Mouse (Mus musculus): ENCODE measurements around the gene Adam33. TPM values are rescaled to one million over a fixed set of nuclear protein-coding genes. Genes with fewer than 3 reads are reported as not detected.

The Adam33 gene
- polyA plus RNA-seq, 1 experiment from 2014 or later: 6.5 TPM

DNA sequence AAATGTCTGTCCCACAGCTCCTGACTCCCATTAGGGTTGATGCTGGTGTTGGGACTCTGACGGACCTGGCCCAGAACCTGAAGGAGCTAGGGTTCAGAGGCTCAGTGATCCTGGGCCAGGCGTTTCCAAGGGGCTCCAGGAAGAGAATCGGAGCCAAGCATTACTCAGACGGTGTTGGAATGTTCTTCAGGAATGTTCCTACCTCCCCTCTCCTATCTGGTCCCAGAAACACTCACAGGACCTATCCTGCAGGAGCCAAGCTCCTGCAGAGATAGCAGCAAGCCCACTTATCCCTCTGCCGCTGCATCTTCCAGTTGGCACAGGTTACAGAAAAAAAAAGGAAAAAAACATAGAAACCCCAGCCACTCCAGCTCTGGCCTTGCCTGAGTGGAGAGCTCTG, 2.0 kb downstream of the Adam33 start:
- H3K9me3 ChIP-seq (ENCODE audit: control insufficient read depth, low read length): no peaks in the 10 kb centered on the region
- no peak overlapping the region for H3K4me2 ChIP-seq (ENCODE audit: low read depth, low read length)
- 36% methylated on average over 5 of the region's 5 CpGs for WGBS
- no peak for ATAC-seq (ENCODE audit: low read depth)
- H3K27me3 ChIP-seq (ENCODE audit: control insufficient read depth, insufficient read depth, low read depth, low read length): peaks cover 19% of the 10 kb centered on the region
- H3K4me1 ChIP-seq (replicated peaks; ENCODE audit: control insufficient read depth, insufficient read depth, low read length): peaks cover 14% of the 10 kb centered on the region
- no peak overlapping the region for H3K9ac ChIP-seq (ENCODE audit: low read length)
- no peak overlapping the region for H3K4me3 ChIP-seq (ENCODE audit: low read length)
- H3K36me3 ChIP-seq (ENCODE audit: control insufficient read depth, insufficient read depth, low read length): no peaks in the 10 kb centered on the region
- H3K27ac ChIP-seq (ENCODE audit: low read length): no peak overlapping the region

GRCm38 (mm10) chr2:131060784-131061183, 2.8 kb downstream of the Adam33 start:
- Histone ChIP-seq H3K4me1 (replicated peaks; ENCODE audit: control insufficient read depth, insufficient read depth, low read length) (peaks cover 17% of the 10 kb centered on the region), H3K27me3 (ENCODE audit: control insufficient read depth, insufficient read depth, low read depth, low read length) (peaks cover 22% of the 10 kb centered on the region), H3K9me3 (ENCODE audit: control insufficient read depth, low read length) (no peaks in the 10 kb centered on the region), H3K4me2 (ENCODE audit: low read depth, low read length) (no peak overlapping the region), H3K27ac (ENCODE audit: low read length) (no peak overlapping the region), H3K4me3 (ENCODE audit: low read length) (no peak overlapping the region), H3K36me3 (ENCODE audit: control insufficient read depth, insufficient read depth, low read length) (no peaks in the 10 kb centered on the region), H3K9ac (ENCODE audit: low read length) (no peak overlapping the region)
- ATAC-seq (ENCODE audit: low read depth): no peak
- 66% methylated on average over 6 of the region's 6 CpGs for WGBS

DNA sequence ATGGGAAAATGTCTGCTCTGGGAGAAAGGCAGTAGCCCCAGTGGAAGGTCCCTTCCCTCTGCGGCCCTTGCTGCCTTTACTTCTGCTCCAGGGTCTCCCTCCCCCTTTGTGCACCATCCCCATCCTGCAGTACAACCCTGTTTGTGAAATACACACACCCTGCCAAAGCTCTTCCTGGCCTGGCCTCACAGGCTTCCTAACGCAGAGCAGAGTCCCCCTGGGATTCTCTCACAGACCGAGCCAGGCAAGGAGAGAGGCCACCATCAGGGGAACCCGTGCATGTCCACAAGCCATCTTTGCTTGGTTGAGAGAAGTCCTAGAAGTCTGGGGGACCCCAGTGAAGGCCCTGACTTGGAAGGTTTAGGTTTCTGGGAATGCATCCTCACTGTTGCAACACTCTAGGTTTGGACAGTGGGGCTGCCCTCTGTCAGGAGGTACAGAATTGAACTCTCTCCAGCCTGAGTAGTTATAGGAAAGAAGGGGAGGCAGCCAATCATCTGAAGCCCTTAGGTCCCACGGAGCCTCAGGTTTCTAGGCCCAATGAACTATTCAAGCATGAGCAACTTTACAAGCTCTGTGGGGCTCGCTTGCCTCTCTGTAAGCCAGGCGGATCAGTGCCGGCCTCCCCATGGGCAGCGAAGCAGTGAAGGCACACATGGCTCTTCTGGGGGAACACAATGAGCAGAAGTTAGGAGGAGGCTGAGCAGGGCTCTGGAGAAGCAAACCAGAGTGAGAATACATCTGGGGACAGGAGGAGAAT, 3.7 kb downstream of the Adam33 start:
- Histone ChIP-seq H3K4me1 (replicated peaks; ENCODE audit: control insufficient read depth, insufficient read depth, low read length) (peaks cover 18% of the 10 kb centered on the region), H3K27ac (ENCODE audit: low read length) (no peak overlapping the region), H3K36me3 (ENCODE audit: control insufficient read depth, insufficient read depth, low read length) (no peaks in the 10 kb centered on the region), H3K4me2 (ENCODE audit: low read depth, low read length) (no peak overlapping the region), H3K27me3 (ENCODE audit: control insufficient read depth, insufficient read depth, low read depth, low read length) (peaks cover 29% of the 10 kb centered on the region), H3K4me3 (ENCODE audit: low read length) (no peak overlapping the region), H3K9me3 (ENCODE audit: control insufficient read depth, low read length) (no peaks in the 10 kb centered on the region), H3K9ac (ENCODE audit: low read length) (no peak overlapping the region)
- no peak for ATAC-seq (ENCODE audit: low read depth)
- 71% methylated on average over 9 of the region's 9 CpGs for WGBS

- Histone ChIP-seq H3K9ac (ENCODE audit: low read length) (no peak overlapping the region), H3K4me2 (ENCODE audit: low read depth, low read length) (no peak overlapping the region), H3K27me3 (ENCODE audit: control insufficient read depth, insufficient read depth, low read depth, low read length) (peaks cover 29% of the 10 kb centered on the region), H3K27ac (ENCODE audit: low read length) (no peak overlapping the region), H3K36me3 (ENCODE audit: control insufficient read depth, insufficient read depth, low read length) (no peaks in the 10 kb centered on the region), H3K9me3 (ENCODE audit: control insufficient read depth, low read length) (no peaks in the 10 kb centered on the region), H3K4me1 (replicated peaks; ENCODE audit: control insufficient read depth, insufficient read depth, low read length) (peaks cover 19% of the 10 kb centered on the region), H3K4me3 (ENCODE audit: low read length) (no peak overlapping the region)
- 12% methylated on average over 1 of the region's 1 CpGs for WGBS
- ATAC-seq (ENCODE audit: low read depth): peak; percentile 41; the same call in 1 of the 2 replicates
These were observed 4.2 kb downstream of the Adam33 start for GRCm38 (mm10) chr2:131059377-131059776.

DNA sequence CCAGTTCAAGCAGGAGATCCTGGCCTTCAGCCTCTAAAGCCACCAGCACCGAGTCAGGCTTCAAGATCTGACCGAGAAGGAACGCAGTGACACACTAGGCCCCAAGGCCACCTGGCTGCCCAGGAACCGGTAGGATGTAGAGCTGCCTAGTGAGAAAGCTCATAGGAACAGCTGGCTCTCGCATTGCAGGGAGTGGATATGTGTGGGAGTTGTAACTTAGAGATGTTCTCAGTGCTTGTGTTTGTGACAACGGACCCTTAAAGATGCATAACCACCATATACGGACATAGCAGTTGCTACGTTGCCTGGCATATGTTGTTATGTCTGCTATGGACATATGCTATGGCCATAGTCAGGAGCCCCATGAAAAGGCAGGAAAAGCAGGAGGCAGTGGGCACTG, 4.9 kb downstream of the Adam33 start:
- H3K4me3 ChIP-seq (ENCODE audit: low read length): no peak overlapping the region
- H3K9me3 ChIP-seq (ENCODE audit: control insufficient read depth, low read length): no peaks in the 10 kb centered on the region
- no peak for ATAC-seq (ENCODE audit: low read depth)
- peaks cover 26% of the 10 kb centered on the region for H3K4me1 ChIP-seq (replicated peaks; ENCODE audit: control insufficient read depth, insufficient read depth, low read length)
- H3K9ac ChIP-seq (ENCODE audit: low read length): no peak overlapping the region
- no peak overlapping the region for H3K4me2 ChIP-seq (ENCODE audit: low read depth, low read length)
- peaks cover 32% of the 10 kb centered on the region for H3K27me3 ChIP-seq (ENCODE audit: control insufficient read depth, insufficient read depth, low read depth, low read length)
- WGBS: 89% methylated on average over 8 of the region's 8 CpGs
- H3K27ac ChIP-seq (ENCODE audit: low read length): no peak overlapping the region
- H3K36me3 ChIP-seq (ENCODE audit: control insufficient read depth, insufficient read depth, low read length): no peaks in the 10 kb centered on the region

GRCm38 (mm10) chr2:131056191-131056590, 7.4 kb downstream of the Adam33 start:
- Histone ChIP-seq H3K9ac (ENCODE audit: low read length) (no peak overlapping the region), H3K27ac (ENCODE audit: low read length) (no peak overlapping the region), H3K4me3 (ENCODE audit: low read length) (no peak overlapping the region), H3K27me3 (ENCODE audit: control insufficient read depth, insufficient read depth, low read depth, low read length) (peaks cover 42% of the 10 kb centered on the region), H3K36me3 (ENCODE audit: control insufficient read depth, insufficient read depth, low read length) (no peaks in the 10 kb centered on the region), H3K4me1 (replicated peaks; ENCODE audit: control insufficient read depth, insufficient read depth, low read length) (peaks cover 23% of the 10 kb centered on the region), H3K4me2 (ENCODE audit: low read depth, low read length) (peak overlapping the region; percentile 3), H3K9me3 (ENCODE audit: control insufficient read depth, low read length) (no peaks in the 10 kb centered on the region)
- WGBS: 2% methylated on average over 10 of the region's 10 CpGs
- peak; percentile 49; the same call in 1 of the 2 replicates for ATAC-seq (ENCODE audit: low read depth)

DNA sequence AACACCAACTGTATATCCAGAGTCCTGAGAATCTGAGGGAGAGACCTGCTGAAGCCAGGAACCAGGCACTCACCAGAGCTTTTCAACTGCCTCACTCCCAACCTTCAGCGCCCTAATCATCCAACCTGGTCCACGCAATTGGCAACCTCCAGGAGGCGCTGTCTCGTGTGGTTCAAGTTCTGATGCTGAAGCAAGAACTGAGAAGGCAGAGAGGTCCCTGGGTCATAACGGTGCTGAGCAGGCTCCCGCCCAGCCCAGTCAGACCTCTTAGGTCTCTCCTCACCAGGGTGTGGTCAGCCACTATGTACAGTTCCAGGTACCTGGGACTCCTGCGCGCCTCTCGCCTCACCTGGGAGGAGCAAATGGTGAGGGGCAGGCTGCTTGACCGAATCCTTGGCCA, 8.0 kb downstream of the Adam33 start:
- ATAC-seq (ENCODE audit: low read depth): peak; percentile 38; the same call in 1 of the 2 replicates
- H3K27me3 ChIP-seq (ENCODE audit: control insufficient read depth, insufficient read depth, low read depth, low read length): peaks cover 43% of the 10 kb centered on the region

DNA sequence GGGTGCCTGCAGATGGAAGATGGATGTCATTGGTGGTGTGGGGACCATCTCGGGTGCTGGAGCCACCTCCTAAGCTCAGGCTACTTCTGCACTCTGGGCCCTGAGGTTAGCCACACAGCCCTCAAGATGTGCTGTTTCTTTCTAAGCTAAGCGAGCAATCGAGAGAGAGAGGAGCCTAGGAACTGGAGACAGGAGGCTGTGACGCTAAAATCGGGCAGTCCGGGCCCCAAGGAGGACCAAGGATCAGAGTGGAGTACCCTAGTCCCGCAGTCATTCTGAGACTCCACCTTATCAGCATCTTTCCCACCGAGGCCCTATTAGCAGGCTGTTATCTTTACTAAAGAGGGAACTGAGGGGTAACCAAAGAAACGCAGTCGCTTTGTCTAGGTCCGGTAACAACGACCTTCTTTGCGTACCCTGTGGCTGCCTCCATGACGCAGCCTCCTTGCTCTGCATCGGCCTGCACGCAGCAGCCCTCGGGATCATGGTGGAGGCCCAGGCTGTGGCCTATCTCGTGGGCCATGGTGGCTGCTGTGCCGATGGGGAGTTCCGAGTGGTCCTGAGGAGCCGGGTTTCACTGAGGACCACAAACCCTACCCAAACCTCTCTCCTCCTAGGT, 8.9 kb downstream of the Adam33 start:
- peak overlapping the region; percentile 34 for H3K4me3 ChIP-seq (ENCODE audit: low read length)
- H3K9ac ChIP-seq (ENCODE audit: low read length): no peak overlapping the region
- ATAC-seq (ENCODE audit: low read depth): no peak
- H3K27me3 ChIP-seq (ENCODE audit: control insufficient read depth, insufficient read depth, low read depth, low read length): peaks cover 43% of the 10 kb centered on the region
- H3K4me1 ChIP-seq (replicated peaks; ENCODE audit: control insufficient read depth, insufficient read depth, low read length): peaks cover 20% of the 10 kb centered on the region
- no peaks in the 10 kb centered on the region for H3K9me3 ChIP-seq (ENCODE audit: control insufficient read depth, low read length)
- H3K4me2 ChIP-seq (ENCODE audit: low read depth, low read length): peak overlapping the region; percentile 46
- H3K36me3 ChIP-seq (ENCODE audit: control insufficient read depth, insufficient read depth, low read length): no peaks in the 10 kb centered on the region
- H3K27ac ChIP-seq (ENCODE audit: low read length): no peak overlapping the region
- 5% methylated on average over 21 of the region's 21 CpGs for WGBS

More for the DNA sequence above, 8.0 kb downstream of the Adam33 start:
- peaks cover 23% of the 10 kb centered on the region for H3K4me1 ChIP-seq (replicated peaks; ENCODE audit: control insufficient read depth, insufficient read depth, low read length)
- no peaks in the 10 kb centered on the region for H3K9me3 ChIP-seq (ENCODE audit: control insufficient read depth, low read length)
- no peaks in the 10 kb centered on the region for H3K36me3 ChIP-seq (ENCODE audit: control insufficient read depth, insufficient read depth, low read length)
- H3K4me3 ChIP-seq (ENCODE audit: low read length): no peak overlapping the region
- H3K27ac ChIP-seq (ENCODE audit: low read length): no peak overlapping the region
- 4% methylated on average over 10 of the region's 10 CpGs for WGBS
- H3K4me2 ChIP-seq (ENCODE audit: low read depth, low read length): peak overlapping the region; percentile 3; the same call in 1 of the 2 replicates
- H3K9ac ChIP-seq (ENCODE audit: low read length): no peak overlapping the region

GRCm38 (mm10) chr2:131053851-131054645, 9.6 kb downstream of the Adam33 start:
- peaks cover 14% of the 10 kb centered on the region for H3K4me1 ChIP-seq (replicated peaks; ENCODE audit: control insufficient read depth, insufficient read depth, low read length)
- no peaks in the 10 kb centered on the region for H3K36me3 ChIP-seq (ENCODE audit: control insufficient read depth, insufficient read depth, low read length)
- H3K9me3 ChIP-seq (ENCODE audit: control insufficient read depth, low read length): no peaks in the 10 kb centered on the region
- H3K4me2 ChIP-seq (ENCODE audit: low read depth, low read length): peak overlapping the region; percentile 46
- no peak overlapping the region for H3K27ac ChIP-seq (ENCODE audit: low read length)
- no peak; the same call in 1 of the 2 replicates for ATAC-seq (ENCODE audit: low read depth)
- peak overlapping the region; percentile 34 for H3K4me3 ChIP-seq (ENCODE audit: low read length)
- H3K9ac ChIP-seq (ENCODE audit: low read length): 0 out of 2 replicates have a peak overlapping the region, but pooled peaks have one; percentile 7
- H3K27me3 ChIP-seq (ENCODE audit: control insufficient read depth, insufficient read depth, low read depth, low read length): peaks cover 43% of the 10 kb centered on the region
- 3% methylated on average over 45 of the region's 45 CpGs for WGBS

All from lung, embryonic 16.5 days (tissue).